Mouse (Mus musculus): Measurements from ENCODE around the gene Sik1.

DNA sequence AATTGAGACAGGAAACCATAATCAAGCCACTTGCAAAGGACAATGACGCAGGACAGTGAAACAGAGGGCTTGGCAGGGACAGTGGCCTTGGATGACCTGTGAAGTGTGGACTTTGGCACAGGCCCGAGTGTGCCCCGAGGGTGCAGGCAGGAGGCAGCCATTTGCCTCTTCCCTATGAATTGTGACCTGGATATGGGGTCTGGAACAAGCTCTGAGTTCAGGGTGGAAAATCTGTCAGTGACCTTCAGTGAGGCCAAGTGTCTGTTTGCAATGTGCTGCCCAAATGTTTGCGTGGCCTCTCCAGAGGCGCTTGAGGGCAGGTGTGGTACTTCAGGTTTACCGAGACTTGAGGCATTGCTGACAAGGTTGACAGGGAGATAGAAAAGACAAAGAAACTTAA lies 6.5 kb upstream of the Sik1 start:
- TF ChIP-seq CTCF (conservative IDR thresholded peaks at IDR 0.05; ENCODE audit: insufficient read depth, insufficient read length, low read depth, low read length) (no peak), POLR2A (IDR thresholded peaks at IDR 0.05; ENCODE audit: low read depth, low read length) (no peak)
